Mouse (Mus musculus) G1E (cell line): ENCODE measurements around the gene Camsap1.

Source experiments
- CTCF ChIP-seq: IDR thresholded peaks from 2 replicates; pipeline ENCODE4 v1.5.1; 2012; ENCODE audit warnings: low read depth, low read length, inconsistent platforms, mixed read lengths
- GATA1 ChIP-seq: IDR thresholded peaks from 2 replicates; pipeline ENCODE4 v1.6.1; 2012; ENCODE audit warnings: borderline replicate concordance, low read length, inconsistent platforms, mixed read lengths
- GATA2 ChIP-seq: IDR thresholded peaks from 2 replicates; pipeline ENCODE4 v1.6.1; 2012; ENCODE audit warnings: low read depth, low read length, inconsistent platforms, borderline replicate concordance
- POLR2AphosphoS5 ChIP-seq: IDR thresholded peaks from 2 replicates; pipeline ENCODE4 v1.6.1; 2012; ENCODE audit warnings: low read depth, low read length, inconsistent platforms; ENCODE audit not compliant: insufficient replicate concordance
- TAL1 ChIP-seq: conservative IDR thresholded peaks from 2 replicates; pipeline ENCODE4 v1.6.1; 2012; ENCODE audit warnings: low read depth, low read length, inconsistent platforms, mixed read lengths

DNA sequence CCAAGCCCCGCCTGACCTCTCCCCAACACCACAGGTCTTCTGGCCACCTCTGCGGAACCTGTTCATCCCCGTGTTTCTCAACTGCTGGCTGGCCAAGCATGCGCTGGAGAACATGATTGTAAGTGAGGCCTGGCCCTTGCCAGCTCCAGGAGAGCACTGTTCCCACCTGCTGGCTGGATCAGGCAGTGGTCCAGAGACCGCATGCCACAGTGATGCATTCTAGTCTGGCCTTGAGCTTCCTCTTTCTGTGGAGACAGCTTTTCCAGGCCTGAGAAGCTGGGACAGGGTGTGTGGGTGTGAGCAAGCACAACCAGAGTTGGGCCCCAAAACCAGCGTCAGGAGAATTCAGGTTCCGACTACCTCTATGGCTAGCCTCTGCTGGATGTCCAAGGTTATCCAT is 90.6 kb downstream of the Camsap1 start:
- TF ChIP-seq CTCF (no peak), POLR2AphosphoS5 (no peak), TAL1 (no peak), GATA1 (no peak), GATA2 (no peak)
